Mouse (Mus musculus): Measurements from ENCODE around the gene Srd5a2.
"Not testable (repeated sequence)": the region's sequence is repeated elsewhere in the genome, so short reads cannot be mapped to it uniquely, and the experiment has no call there.

The Srd5a2 gene

DNA sequence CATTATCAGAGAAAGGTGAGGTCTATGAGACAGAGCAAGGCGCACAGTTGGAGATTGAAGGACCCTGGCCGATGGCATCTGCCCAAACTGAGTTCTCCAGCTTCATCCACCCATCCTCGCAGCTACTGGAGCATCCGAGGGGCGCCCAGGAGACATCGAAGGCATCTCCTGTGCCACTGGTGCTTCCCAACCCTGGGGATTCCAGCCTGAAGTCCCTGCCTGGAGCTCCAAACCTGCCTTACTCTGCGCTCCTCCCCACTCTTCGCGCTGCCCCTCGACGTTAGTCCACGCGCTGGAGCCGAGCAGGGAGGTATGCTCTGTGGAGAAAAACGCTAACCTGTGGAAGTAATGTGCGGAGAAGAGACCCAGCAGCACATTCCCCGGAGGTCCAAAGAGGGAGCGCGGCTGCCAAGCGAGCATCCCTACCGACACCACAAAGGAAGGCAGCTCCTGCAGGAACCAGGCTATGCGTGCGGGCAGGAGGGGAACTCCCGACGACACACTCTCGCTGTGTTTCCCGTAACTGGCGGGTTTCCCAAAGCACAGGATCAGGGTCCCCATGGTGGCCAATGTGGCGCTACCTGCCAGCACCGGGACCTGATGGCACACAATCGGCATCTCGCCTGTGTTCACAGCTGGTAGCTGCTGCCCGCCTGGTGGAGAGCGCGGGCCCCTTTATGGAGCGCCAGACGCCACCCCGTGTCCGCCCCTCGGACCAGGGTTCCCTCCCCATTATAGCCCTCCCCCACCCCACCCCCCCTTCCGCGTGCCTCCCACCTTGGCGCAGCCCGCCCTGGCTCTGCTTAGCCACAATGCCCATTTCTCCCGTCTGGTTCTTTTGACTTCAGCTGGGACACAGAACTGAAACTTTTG, at the start of gene Srd5a2:
Gene Srd5a2 (minus strand): TSS at position 707 of the 873 bp plus-strand sequence.
- DNase-seq (ENCODE audit: low spot score) = no peak

DNA sequence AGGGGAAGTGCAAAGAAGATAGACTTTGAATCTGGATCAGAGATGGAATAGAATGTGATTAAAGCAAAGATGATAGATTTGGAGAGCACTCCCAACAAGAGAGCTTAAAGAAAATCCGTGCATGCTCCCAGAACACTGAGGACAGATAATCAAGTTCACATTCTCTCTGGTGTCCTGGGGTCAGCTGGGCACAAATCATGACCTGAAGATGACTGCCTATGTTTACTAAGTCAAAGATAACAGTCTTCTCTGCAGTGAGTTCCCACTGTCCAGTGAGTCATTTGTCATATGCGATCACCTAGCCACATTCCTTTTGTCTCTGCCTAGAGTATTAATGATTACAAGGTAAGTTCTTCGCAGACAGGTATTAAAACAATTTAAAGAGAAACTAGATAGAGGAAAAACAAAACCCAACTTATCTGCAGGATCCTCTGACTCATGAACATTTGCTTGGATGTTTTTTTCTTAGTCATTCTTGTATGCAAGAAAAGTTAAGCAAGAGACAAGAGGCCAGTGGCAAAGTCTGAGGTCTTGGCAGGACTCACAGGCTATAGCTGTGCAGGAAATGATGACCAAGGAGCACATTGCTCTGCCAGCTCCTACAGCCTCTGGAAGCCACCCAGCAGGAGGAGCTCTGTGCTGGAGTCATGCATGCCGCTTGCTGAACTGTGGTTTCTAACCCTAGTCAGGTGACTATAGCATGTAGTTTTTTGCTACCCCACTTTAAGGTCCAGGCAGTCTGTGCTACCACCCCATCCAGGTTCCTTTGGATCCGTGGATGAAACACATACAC, 41.4 kb upstream of the Srd5a2 start:
- no peak for DNase-seq (ENCODE audit: low spot score)

DNA sequence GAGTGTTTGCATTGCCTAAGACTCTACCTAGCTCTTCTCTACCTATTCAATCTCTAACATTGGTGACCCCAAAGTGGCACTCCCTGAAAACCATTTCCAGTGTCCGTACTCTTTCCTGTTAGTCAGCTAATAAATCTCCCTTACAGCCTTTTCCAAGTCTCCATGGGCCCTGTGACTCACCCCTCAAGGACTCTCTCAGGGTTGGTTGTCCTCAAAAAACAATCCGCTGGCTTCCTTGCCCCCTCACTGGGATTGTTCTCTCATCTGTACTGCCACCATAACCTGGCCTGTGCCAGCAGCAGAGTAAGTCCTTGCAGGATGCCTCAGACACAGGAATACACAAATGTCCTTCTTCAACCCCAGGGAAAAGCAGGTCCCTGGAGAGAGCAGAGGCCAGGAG, 40.3 kb upstream of the Srd5a2 start:
- no peak for DNase-seq (ENCODE audit: low spot score)

DNA sequence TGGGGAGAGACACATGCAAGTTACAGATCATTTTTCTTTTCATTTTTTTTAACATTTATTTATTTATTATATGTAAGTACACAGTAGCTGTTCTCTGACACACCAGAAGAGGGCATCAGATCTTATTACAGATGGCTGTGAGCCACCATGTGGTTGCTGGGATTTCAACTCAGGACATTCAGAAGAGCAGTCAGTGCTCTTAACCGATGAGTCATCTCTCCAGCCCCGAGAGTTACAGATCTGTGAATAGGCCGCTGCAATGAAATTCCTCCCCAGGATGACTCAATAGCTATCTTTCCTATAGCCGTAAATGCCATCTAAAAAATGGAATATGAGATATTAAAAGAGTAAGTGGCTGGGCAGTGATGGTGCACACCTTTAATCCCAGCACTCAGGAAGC, 35.7 kb upstream of the Srd5a2 start:
- DNase-seq (ENCODE audit: low spot score) = no peak

DNA sequence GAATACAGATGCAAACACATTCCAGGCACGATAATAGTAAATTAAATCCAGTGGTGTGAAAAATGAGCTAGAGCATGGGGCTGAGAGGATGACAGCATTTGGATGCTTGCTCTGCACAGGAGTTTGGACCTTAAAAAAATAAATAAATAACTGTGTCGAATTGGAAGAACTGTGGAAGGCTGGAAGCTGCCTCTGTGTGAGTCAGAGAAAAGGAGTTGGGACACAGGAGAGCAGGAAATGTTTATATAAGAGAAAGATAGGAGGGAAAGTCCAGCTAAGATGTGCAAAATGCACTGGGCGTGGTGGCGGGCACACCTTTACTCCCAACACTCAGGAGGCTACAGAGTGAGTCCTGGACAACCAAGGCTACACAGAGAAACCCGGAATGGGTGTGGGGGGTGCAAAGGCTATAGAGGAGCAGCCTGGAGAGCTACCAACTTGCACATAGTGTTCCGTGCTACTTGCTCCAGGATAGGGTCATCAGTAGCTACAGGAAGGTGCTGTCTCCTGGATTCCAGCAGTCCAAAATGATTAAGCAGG, 32.4 kb upstream of the Srd5a2 start:
- DNase-seq (ENCODE audit: low spot score) = no peak

DNA sequence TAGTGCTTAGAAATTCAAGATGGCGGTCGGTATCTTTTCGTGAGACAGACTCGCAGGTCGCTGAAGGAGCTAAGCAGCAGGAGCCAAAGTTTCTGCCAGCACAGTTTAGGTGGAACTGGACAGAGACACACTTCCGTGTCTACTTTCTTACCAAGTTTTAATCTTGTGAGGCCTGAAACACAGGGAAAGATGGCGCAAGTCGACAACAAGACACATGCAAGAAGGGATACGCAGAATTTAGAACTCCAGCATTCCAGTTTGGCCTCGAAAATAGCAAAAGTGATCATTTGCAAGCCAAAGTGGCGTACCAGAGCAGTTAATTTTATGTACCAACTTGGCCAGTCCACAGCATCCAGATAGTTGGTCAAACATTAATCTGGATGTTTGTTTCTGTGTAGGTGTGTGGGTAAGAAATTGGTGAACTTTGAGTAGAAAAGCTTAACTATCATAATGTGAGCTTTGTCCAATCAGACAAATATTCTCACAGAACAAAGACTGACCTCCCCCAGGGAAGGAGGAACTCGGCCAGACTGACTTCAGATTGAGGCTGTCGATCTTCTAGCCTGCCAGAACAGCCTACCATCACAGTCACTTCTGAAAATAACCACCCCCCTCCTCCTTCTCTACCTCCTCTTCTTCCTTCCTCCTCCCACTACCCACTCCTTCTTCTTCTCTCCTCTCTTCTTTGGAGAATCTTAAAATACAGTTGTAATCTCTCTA, 31.2 kb upstream of the Srd5a2 start:
- DNase-seq (ENCODE audit: low spot score) = no peak

DNA sequence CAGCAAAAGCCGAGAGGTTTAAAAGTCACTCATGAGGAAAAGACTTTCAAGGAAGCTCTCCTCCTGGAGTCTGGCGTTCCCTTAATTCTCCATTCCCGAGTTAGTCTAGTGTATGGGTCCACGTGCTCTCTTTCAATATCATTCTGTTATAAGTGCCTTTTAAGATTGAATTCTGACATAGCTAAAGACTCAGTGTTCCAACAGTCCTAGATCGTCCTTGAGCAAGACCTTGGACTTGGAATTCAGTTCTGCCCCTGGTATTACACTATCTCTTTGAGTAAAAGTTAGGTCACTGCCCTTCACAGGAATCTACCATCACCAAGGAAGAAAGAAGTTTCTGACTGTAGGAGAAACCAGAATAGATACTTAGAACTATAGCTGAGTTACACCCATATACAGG, 25.4 kb upstream of the Srd5a2 start:
- not testable (repeated sequence) for DNase-seq (ENCODE audit: low spot score)

DNA sequence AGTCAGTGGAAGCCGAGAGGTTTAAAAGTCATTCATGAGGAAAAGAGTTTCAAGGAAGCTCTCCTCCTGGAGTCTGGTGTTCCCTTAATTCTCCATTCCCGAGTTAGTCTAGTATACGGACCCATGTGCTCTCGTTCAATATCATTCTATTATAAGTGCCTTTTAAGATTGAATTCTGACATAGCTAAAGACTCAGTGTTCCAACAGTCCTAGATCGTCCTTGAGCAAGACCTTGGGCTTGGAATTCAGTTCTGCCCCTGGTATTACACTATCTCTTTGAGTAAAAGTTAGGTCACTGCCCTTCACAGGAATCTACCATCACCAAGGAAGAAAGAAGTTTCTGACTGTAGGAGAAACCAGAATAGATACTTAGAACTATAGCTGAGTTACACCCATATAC, 15.0 kb upstream of the Srd5a2 start:
- DNase-seq (ENCODE audit: low spot score) = not testable (repeated sequence)

DNA sequence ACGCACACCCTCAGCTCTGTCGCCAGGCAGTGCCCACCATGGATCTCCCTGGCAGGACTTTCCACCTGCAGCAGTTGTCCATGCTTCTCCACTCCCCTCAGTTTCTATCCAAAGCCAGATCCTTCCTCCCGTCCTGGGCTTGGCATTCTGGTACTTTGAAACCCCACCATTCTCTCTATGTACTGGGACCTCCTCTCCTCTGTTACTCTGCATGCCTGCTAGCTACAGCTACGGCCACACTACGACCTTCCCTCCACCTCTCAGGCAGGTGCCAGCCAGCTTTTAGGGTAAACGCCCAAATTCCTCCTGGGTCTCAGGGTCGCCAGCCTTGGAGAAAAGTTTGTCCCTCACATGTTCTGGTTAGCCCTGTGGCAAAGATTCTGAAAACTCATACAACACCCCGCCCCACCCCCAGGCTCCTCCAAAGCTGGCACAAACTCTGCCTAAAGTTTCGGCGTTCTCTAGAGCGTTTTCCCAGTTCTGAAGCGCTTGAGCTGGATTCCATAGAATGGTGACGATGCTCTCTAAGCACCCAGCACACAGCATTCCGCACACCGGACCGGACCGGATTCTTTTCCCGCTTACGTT, 607 bp upstream of the Srd5a2 start:
- DNase-seq (ENCODE audit: low spot score) = no peak

DNA sequence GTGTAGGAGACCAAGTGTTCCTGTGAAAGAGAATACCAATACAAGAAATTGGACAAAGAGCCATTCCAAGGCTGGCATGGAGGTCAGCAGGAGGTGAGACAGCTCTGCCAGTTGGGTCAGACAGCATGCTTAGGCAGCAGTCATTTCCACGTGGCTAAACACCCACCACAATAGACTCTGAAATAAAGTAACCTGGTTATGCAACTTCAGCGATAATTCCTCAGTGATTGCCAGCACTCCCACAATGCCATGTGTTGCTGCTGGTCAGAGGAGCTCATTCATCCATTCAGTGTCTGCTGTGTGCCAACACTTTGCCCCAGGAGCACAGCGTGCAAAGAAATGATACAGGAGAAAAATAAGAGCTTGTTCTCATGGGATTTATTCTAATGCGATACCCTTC, 4.0 kb downstream of the Srd5a2 start:
- no peak for DNase-seq (ENCODE audit: low spot score)

DNA sequence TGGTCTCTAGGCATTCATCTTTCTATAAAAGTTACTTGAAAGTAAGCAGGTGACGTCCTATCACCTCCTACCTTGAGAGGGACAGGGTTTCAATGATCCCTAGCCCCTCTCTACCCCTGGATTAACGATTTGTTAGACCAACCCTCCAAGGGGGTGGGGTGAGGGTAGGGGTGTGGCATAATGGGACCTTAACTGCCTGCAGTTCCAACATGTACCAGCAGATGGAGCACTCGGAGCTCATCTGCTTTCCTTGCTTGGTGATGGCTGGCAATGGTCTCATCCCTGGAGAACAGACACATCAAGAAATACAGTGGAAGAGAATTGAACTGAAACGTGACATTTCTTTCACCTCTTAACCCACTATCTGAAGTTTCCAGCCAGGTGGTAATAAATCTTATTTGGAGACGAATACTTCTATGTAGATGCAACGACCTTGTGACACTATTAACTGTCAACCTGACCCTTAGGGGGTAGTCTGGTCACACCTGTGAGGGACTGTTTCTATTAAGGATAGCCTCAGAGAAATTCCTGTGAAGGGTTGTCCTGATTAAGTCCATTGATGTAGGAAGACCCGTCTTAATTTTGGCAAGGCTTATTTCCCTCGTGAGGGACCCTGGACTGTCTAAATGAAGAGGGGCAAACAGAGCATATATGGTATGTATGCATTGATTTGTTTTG, 27.1 kb downstream of the Srd5a2 start:
- peak; percentile 49 for DNase-seq (ENCODE audit: low spot score)

DNA sequence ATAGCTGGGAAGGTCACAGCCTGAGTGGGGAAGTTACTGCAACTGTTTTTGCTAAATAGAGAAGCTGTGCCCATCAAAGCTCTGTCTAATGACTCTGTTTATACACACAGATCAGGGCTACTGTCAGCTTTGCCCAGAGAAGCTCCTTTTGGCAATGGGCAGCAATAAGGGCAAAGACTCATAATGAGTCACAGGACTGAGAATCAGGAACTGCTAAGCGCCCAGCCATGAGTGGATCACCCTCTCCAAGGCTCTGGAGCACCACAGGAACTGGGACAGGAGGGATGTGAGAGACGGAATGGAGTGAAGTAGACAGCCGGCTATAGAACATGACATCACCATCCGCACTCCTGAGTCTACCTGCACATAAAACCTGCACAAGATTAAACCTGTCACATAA, 29.4 kb downstream of the Srd5a2 start:
- no peak for DNase-seq (ENCODE audit: low spot score)

DNA sequence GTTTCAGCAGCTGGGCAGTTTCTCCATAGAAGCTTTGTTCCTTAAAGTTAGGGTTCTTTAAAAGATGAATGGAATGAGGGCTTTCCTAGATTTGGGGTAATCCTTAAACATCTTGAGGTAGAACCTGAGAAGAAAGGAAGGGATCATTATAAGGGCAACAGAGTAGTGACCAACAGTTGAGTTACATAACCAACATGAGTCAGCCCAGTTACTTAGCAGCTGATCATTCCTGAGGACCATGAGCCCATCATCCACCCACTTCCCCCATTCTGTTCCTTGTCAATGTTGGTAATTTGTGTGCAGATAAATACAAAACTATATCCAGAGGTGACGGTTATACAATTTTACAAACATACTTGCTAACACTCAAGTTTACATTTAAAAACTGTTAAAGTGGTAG, 30.1 kb downstream of the Srd5a2 start:
- no peak for DNase-seq (ENCODE audit: low spot score)

DNA sequence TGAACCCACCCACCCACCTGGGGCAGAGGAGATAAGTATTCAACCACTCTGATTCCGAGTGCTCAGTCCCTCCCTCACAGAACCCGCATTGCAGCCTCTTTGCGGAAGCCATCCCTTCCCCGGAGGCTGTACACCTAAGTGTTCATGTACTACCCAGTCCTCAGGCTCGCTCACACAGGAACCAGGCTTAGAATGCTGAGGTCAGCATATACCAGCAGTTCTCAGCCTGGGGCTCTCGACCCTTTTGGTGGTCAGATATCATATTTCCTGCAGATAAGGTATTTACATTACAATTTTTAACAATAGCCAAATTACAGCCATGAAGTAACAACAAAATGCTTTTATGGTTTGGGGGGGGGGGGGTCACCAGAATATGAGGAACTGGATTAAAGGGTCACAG, 32.6 kb downstream of the Srd5a2 start:
- DNase-seq (ENCODE audit: low spot score) = no peak

DNA sequence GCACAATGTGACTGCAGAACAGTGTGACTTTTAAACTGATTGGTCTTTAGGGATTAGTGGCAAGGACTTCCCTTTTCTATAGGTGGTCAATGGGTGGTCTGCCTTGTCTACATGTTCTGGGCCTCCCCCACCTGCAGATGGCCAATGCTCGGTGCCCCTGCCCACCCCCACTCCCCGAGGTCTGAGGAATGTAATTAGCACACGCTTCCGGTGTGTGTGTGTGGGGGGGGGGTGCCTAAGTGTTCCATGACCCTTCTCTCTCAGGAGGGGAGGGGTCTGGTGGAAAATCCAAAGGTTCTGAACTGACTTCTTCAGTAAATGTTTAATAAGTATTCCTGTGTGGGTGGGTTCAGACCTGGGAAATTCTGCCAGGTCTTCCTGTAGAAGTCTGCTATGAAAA, 39.0 kb downstream of the Srd5a2 start:
- no peak for DNase-seq (ENCODE audit: low spot score)

DNA sequence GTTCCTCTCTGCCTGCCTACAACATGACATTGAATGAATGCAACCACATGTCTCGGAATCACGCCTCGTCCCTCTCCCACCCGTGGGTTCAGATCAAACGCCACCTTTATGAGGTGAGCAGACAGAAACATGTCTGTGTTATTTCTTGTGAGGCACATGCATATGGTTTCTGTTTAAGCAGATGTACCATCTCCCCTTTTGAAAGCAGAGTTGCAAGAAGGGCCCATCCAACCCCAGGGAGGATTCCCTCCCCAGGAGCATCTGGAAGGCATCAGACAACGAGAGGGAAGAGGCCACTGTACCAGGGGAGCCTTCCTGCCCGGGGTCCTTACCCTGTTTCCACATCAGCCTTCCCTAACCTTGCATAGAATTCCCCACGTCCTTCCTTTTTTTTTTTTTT, 40.7 kb downstream of the Srd5a2 start:
- no peak for DNase-seq (ENCODE audit: low spot score)

DNA sequence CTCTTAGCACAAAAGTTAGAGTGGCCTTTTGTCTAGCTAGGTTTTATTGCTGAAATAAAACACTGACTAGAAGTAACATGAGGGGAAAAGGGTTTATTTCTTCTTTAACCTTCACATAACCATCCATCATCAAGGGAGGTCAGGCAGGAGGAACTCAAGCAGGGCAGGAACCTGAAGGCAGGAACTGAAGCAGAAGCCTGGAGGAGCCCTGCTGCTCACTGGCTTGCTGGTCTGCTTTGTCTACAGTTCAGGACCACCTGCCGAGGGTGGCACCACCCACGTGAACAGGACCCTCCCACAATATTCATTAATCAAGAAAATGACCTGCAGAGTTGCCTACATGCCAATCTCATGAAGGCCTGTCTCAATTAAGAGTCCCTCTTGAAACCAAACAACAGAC, 45.3 kb downstream of the Srd5a2 start:
- no peak for DNase-seq (ENCODE audit: low spot score)

DNA sequence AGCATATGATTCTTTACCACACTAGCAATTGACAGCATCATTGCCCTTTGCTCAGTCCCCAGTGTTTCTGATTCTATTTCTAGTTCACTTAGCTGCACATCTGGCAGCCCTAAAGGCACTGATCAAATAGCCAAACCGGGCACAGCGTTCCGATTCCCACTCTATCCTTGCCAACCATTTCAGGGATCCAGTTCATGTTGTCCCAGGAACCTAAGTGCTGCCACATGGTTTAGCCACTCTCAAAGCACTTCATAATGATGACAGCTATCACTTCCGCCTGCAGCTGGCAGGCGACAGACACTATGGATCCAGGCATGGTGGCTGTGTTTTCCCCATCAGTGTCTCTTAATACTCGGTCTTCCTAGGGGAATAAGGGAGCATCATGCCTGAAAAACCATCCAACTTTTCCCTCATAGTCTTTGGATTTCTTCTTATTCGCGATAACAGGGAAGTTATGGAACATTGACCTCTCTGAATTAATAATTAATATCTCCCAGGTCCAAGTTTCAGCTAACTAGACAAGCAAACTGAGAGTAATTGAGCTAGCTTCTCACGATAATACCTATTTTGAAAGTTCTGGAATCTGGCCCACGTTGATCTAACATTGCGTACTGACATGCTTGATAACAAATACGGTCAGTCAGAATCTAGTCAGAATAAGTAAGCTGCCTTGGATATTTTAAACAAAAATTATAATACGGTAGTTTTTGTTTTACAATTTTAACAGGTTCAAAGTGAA, 51.6 kb downstream of the Srd5a2 start:
- no peak for DNase-seq (ENCODE audit: low spot score)

DNA sequence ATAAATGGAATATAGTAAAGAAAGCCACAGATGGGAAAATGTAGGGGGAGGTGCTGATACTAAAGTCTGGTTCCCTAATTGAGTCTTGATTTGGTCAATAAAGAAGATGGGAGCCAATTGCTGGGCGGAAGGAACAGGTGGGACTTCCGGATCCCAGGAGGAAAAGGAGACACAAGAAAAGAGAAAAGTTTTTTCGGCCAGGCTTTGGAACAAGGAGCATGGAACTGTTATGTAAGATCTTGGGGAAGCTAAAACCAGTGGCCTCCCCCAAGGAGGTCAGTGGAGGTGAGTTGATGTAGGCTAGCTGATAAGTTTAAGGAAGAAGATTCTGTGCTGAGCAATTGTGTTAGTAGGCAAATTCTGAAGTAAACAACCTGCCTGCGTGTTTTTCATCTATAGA, 56.5 kb downstream of the Srd5a2 start:
- no peak for DNase-seq (ENCODE audit: low spot score)

DNA sequence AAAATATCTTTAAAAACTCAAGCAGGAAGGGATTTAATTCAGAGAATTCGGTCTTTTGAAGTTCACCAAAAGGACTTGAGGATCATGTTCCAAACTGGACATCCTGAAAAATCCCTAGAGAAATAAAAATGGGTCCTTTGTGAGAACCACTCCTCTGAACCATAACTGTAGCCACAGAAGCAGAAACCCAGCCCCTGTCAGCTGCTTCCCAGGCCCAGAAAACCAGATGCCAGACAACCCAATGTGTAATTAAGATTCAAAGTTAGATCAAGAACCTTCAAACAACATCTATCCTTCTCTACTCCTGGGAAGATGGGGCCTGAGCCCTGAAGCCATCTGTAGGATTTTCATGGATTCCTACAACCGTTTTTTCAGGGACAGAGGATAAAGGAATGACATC, 61.1 kb downstream of the Srd5a2 start:
- no peak for DNase-seq (ENCODE audit: low spot score)

DNA sequence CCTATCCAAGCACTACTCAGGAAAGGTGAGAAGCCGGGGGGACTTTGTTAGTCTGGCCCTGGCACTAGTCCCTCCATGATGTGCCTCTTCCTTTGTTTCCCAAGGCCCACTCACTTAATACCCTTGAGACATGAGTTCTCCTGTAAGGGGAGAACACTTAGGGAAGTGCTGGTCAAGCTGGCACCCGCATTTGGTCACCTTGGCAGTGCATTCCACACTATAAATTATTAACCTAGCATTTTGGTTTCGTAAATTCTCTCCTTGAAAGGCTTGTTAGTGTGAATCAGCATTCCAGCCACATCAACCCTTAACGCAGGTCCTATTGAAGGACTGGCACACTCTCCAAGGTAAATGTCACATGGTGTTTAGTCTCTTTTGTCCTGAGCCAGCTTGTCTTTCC, 61.8 kb downstream of the Srd5a2 start:
- no peak for DNase-seq (ENCODE audit: low spot score)

Data from urinary bladder, postnatal 10 days (tissue).